Mouse (Mus musculus) lung, postnatal 14 days (tissue): ENCODE data around the gene Vipas39.
"Not testable (repeated sequence)": the region's sequence is repeated elsewhere in the genome, so short reads cannot be mapped to it uniquely, and the experiment has no call there.

Experiments
- DNase-seq: peaks from one replicate; pipeline ENCODE4 v3.0.0; 2021

Vipas39 gene

DNA sequence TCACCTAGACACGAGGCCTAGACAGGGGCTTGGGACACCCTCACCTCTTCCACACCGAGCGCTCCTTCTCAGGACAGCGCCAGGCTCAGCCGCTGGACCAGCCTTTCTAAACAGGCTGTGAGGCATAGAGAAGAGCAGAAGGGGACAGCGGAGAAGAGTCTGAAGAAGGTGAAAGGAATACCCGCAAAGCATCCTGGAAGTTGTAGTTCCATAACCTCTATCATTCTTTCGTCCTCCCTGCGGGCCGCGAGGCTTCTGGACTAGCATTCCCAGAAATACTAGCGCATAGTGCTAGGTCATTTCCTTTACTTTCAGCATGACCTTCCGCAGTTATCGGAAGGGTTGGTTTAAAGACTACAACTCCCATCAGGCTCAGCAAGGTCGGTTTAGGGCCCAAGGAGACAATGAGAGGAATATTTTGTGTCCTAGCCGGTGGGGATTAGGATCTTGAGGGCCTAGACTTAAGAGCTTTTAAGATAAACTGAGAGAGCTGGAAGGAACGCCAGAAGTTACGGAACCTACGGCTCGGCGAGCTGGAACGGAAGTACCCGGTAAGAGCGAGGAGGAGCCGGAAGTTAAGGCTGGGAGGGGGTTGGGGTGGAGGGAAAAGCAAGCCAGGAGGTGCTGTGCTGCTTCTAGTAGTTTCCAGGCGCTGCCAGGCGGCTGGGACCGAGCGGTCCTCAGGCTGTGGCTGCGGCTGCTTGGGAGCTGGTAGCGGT lies at the start of gene Vipas39, which contains the start of gene Ahsa1:
Gene Vipas39, minus strand, starts transcription at position 149 of the 719 bp plus-strand sequence.
Gene Ahsa1, plus strand, starts transcription at position 372 of the 719 bp plus-strand sequence.
- peak; percentile 86 for DNase-seq

DNA sequence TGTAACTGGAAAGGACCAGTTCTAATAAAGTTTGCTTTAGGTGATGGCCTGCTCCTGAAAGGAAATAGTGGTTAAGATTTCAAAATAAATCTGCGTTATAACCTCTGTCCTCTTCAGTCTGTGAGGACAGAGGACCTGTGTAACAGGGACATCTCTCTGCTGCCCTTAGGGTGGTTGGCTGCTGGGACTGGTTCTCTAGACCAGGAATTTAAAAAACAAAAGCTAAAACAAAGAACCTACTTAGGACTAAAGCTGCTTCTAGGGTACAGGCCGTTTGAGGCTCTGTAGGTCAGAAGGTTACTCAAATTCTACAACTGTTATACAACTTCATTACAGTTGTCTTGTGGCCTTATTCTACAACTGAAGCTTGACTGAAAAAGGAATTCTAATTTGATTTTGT lies 47.0 kb upstream of the Vipas39 start:
- DNase-seq: no peak

DNA sequence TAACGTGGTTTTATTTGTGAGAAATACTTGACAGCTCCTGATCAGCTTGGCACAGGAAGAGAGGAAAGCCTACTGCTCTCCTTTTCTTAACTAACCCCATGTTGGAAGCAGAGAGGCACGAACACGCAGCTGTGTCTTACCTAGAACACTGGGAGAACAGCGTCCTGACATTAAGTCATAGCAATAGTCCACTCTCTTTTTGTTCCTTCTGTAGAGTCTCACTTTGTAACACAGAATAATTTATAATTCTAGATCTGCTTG lies 40.5 kb upstream of the Vipas39 start:
- DNase-seq: not testable (repeated sequence)

DNA sequence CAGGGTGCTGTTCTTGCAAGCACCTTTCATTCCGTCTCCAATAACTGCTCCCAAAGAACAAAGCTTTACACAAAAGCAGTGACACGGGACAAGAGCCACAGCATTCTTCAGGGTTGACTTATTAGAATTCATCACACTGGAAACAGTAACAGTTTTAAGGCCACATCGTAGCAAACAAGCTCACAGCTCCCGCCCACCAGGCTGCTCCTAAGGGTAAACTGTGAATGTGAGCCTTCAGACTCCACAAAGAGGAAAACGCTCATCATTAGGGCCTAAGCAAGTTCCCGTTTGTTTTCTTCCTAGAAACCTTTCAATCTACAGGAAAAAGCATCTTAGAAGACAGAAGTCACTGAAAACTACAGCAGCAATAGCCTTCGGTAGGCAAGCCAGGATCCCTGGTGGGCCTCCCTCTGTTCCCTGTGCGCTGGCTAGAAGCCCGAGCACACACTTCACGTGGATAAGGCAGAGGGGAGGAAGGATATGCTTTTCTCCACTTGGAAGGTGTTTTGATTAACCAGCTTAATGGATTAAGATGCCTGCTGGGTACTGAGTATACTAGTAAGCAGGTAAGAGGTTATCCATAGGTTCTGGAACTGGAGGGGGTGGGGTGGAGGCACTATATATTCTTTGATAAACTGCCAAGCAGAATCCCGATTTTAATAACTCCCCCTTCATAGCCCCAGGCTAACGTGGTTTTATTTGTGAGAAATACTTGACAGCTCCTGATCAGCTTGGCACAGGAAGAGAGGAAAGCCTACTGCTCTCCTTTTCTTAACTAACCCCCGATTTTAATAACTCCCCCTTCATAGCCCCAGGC lies 39.9 kb upstream of the Vipas39 start:
- DNase-seq: no peak

DNA sequence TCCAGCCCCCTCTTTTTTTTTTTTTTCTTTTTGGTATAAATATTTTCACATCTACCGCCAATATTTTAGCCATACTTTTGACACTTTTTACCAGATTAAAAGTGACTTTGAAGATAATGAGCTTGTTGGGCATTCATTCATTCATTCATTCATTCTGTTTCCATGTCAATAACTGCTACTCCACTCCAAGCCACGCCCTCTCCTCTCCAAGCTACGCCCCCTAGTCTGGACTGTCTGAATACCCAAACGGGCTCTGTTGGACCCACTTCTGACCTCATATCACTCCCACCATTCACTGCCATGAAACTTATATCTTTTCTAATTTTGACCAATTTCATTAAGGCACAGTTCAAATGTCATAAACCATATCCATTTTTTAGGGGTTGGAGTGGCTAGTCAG lies 35.1 kb upstream of the Vipas39 start:
- DNase-seq: no peak

- DNase-seq: no peak
Measured at GRCm38 (mm10) chr12:87300441-87300690, 34.3 kb upstream of the Vipas39 start.

DNA sequence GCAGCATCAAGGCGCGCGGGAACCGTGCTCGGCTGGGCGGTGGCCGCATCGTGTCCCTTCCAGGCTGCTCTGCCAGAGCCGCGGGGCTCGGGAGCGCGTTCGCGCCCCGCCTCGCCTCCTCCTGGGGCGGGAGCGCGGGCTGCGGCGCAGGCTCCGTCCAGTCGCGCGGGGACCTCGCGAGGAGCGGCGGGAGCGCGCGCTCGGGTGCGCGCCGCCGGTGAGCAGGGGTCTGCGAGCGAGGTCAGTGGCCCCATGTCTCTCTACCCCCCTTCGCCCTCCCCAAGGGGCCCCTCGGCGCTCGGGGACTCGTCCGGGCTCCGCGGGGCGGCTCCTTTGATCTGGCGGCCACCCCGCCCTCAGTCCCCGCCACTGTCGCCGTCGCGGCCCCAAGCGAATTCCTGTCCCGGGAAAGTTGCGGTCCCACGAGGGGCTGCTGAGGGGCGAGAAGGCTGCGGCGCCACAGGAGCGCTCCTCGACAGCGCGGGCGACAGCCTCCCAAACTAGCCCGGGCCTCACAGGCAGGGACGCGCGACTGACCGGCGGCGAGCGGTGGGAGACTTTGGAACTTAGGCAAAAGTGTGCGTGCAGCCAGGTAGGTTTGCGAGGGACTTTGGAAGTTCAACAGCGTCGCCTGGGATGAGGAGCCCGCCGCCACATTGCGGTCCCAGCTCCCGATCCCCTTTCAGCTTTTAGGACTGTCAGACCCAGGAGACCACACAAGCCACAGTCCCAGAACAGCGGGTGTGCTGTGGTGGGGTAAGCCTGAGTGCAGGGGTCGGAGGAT lies 33.8 kb upstream of the Vipas39 start, which contains the start of gene Ism2:
Gene Ism2, minus strand, starts transcription at position 49 of the 784 bp plus-strand sequence.
- peak; percentile 41 for DNase-seq

- no peak for DNase-seq
Measured at GRCm38 (mm10) chr12:87299037-87299656, 33.1 kb upstream of the Vipas39 start.

GRCm38 (mm10) chr12:87293934-87294333 lies 27.9 kb upstream of the Vipas39 start:
- DNase-seq: no peak

DNA sequence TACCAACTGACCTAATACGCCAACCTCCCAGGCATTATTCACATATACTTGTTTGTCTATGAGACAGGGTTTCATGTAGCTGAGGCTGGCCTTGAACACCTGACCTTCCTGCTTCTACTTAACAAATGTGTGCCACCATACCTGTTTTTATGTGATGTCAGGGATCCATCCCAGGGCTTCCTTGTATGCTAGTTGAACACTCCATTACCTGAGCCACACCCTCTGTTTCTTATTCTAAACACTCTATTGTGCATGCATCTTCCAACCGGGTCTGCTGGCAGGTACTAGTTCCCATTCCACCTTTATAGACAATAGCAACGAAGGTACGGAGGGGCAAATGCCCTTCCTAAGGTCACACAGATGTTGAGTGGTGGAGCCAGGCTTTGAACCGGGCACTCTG lies 23.0 kb upstream of the Vipas39 start:
- DNase-seq: no peak

GRCm38 (mm10) chr12:87284726-87285125 lies 18.7 kb upstream of the Vipas39 start:
- DNase-seq: peak; percentile 40

GRCm38 (mm10) chr12:87284268-87284667 lies 18.2 kb upstream of the Vipas39 start:
- no peak for DNase-seq

- DNase-seq: no peak
Measured at GRCm38 (mm10) chr12:87283706-87284105, 17.6 kb upstream of the Vipas39 start.

DNA sequence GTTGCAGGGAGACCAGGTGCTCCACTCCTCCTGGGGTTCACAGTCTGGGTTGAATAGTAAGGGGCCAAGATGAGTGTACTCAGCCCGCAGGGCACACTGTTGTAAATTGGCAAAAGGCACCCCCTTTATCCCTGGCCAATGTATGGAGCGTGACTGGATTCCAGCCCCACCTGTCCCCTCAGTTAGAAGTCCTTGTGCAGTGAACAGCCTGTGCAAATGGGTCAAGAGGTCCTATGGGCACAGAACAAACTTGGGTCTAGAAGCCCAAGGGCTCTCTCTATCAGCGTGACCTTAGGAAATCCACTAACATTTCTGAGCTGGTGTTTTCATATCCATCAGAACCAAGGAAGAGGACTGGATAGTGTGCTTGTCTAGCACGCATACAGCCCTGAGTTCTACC lies 16.7 kb upstream of the Vipas39 start:
- DNase-seq: no peak

DNA sequence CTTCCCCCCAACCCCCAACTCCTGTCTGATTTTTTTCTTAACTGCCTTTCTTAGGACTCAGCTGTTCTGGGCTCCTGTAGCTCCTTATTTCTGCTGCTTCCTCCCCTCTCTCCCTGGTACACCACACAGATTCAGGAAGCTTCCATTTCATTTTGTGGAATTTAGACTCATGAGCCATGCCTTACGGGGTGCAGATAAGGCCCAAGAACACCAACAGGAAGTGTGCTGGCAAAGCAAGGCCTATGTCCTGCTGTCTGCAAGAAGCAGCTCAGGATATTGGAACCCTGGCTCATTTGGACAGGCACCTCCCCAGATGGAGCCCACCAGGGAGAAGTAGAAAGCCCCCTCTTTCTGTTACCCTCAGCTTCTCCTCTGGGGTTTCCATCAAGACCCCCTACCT lies 15.7 kb upstream of the Vipas39 start:
- no peak for DNase-seq

DNA sequence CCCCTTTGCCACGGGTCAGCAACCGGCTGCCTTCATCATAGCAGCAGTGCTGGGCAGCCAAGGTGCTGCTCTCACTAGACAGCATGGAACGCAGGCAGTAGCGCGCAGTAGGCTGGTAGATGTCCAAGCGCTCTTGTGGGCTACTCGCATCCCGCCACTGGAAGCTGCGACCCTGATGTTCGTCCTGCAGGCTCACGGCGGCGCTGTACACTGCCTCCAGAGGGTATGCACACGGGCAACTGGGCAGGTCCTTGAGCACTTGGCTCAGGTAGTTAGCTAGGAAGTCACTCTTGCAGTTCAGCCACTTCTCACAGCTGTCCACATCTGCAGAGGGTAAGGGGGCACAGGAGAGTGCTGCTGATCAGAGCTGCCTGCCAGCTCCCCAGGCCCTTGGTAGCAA lies 13.8 kb upstream of the Vipas39 start:
- DNase-seq: peak; percentile 21

- DNase-seq: no peak
Measured at GRCm38 (mm10) chr12:87279350-87279749, 13.3 kb upstream of the Vipas39 start.

DNA sequence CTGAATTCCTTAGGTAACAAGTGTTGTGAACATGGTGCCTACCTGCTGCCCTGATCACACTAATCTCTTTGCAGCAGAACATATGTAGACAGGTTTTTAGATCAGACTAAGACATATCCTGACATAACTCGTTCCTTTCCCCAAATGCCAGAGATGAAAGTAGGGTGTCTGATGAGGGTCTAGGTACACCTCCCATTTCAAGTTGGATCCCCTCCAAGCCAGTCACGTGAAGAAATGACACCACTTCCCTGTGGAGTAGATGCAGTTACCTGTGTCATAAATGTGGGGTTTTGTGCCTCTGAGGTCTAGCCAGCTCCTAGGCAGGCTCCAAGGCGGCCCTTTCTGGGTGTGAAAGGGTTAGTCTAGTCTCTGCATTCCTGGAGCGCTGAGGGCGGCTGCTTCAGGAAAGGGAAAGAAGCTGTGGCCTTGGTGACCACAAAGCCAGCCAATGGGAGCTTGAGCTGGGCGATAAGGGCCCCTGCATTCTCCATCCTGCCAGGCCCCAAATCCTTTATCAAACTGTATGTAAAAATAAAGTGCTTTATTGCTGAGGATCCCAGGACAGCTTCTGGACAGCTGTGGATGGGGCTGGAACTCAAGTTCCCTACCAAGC lies 12.2 kb upstream of the Vipas39 start:
- DNase-seq: no peak

DNA sequence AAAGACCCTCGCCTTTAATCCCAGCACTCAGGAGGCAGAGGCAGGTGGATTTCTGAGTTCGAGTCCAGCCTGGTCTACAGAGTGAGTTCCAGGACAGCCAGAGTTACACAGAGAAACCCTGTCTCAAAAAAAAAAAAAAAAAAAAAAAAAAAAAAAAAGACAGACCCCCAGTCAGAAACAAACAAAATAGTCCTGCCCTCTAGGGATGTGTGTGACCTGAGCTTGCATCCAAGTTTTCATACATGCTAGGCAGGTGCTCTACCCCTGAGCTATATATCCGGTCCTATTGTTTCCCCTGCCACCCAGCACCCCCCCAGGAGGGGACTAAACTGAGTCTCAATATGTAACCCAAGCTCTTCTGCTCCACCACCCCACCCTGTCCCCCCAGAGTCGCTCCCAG lies 11.2 kb upstream of the Vipas39 start:
- not testable (repeated sequence) for DNase-seq

- no peak for DNase-seq
Measured at GRCm38 (mm10) chr12:87274853-87275831, 9.1 kb upstream of the Vipas39 start.

GRCm38 (mm10) chr12:87267682-87268081 lies 1.6 kb upstream of the Vipas39 start:
- DNase-seq: peak; percentile 41
